Mouse (Mus musculus): Measurements from ENCODE around the gene Faim2. TPM values are rescaled to one million over a fixed set of nuclear protein-coding genes. Genes with fewer than 3 reads are reported as not detected.

Faim2 gene
- polyA plus RNA-seq, 1 experiment = not detected

GRCm38 (mm10) chr15:99498781-99499180 is 29.2 kb downstream of the Faim2 start:
- peaks cover 19% of the 10 kb centered on the region for H3K4me1 ChIP-seq
- H3K9me3 ChIP-seq = peaks cover 6% of the 10 kb centered on the region; the same call in 1 of the 2 replicates
- H3K4me3 ChIP-seq (replicated peaks) = no peak overlapping the region
- H3K36me3 ChIP-seq (replicated peaks; ENCODE audit: low read length) = no peaks in the 10 kb centered on the region
- no peak for TF ChIP-seq FLI1 (IDR thresholded peaks at IDR 0.05; ENCODE audit: low read length)
- TF ChIP-seq GATA1 (IDR thresholded peaks at IDR 0.05; ENCODE audit: borderline replicate concordance, low read length) = no peak
- H3K27me3 ChIP-seq (replicated peaks) = peaks cover 80% of the 10 kb centered on the region

- H3K36me3 ChIP-seq (replicated peaks; ENCODE audit: low read length) = no peaks in the 10 kb centered on the region
- TF ChIP-seq FLI1 (IDR thresholded peaks at IDR 0.05; ENCODE audit: low read length) (no peak), GATA1 (IDR thresholded peaks at IDR 0.05; ENCODE audit: borderline replicate concordance, low read length) (no peak)
- H3K27me3 ChIP-seq (replicated peaks) = peaks cover 80% of the 10 kb centered on the region
- H3K4me1 ChIP-seq = peaks cover 19% of the 10 kb centered on the region
- H3K4me3 ChIP-seq (replicated peaks) = no peak overlapping the region
- H3K9me3 ChIP-seq = peaks cover 6% of the 10 kb centered on the region; the same call in 1 of the 2 replicates
Measured at GRCm38 (mm10) chr15:99498356-99498755, 29.6 kb downstream of the Faim2 start.

GRCm38 (mm10) chr15:99497527-99498242 is 30.3 kb downstream of the Faim2 start:
- peaks cover 19% of the 10 kb centered on the region for H3K4me1 ChIP-seq
- H3K27me3 ChIP-seq (replicated peaks) = peaks cover 80% of the 10 kb centered on the region
- no peak overlapping the region for H3K4me3 ChIP-seq (replicated peaks)
- TF ChIP-seq FLI1 (IDR thresholded peaks at IDR 0.05; ENCODE audit: low read length) (no peak), GATA1 (IDR thresholded peaks at IDR 0.05; ENCODE audit: borderline replicate concordance, low read length) (no peak)
- H3K9me3 ChIP-seq = peaks cover 6% of the 10 kb centered on the region; the same call in 1 of the 2 replicates
- no peaks in the 10 kb centered on the region for H3K36me3 ChIP-seq (replicated peaks; ENCODE audit: low read length)

- no peak for TF ChIP-seq GATA1 (IDR thresholded peaks at IDR 0.05; ENCODE audit: borderline replicate concordance, low read length)
- peaks cover 6% of the 10 kb centered on the region; the same call in 1 of the 2 replicates for H3K9me3 ChIP-seq
- H3K36me3 ChIP-seq (replicated peaks; ENCODE audit: low read length) = no peaks in the 10 kb centered on the region
- peaks cover 79% of the 10 kb centered on the region for H3K27me3 ChIP-seq (replicated peaks)
- peaks cover 23% of the 10 kb centered on the region for H3K4me1 ChIP-seq
- no peak overlapping the region for H3K4me3 ChIP-seq (replicated peaks)
Measured at GRCm38 (mm10) chr15:99497061-99497460, 30.9 kb downstream of the Faim2 start.

GRCm38 (mm10) chr15:99484745-99485144 is 43.2 kb downstream of the Faim2 start:
- TF ChIP-seq GATA1 (IDR thresholded peaks at IDR 0.05; ENCODE audit: borderline replicate concordance, low read length) = no peak
- no peak for TF ChIP-seq FLI1 (IDR thresholded peaks at IDR 0.05; ENCODE audit: low read length)
- H3K36me3 ChIP-seq (replicated peaks; ENCODE audit: low read length) = no peaks in the 10 kb centered on the region
- peaks cover 28% of the 10 kb centered on the region for H3K27me3 ChIP-seq (replicated peaks)
- H3K9me3 ChIP-seq = no peaks in the 10 kb centered on the region
- H3K4me1 ChIP-seq = no peaks in the 10 kb centered on the region
- H3K4me3 ChIP-seq (replicated peaks) = no peak overlapping the region

- Histone ChIP-seq H3K27me3 (replicated peaks) (peaks cover 12% of the 10 kb centered on the region), H3K36me3 (replicated peaks; ENCODE audit: low read length) (no peaks in the 10 kb centered on the region), H3K4me1 (peaks cover 32% of the 10 kb centered on the region), H3K4me3 (replicated peaks) (no peak overlapping the region), H3K9me3 (no peaks in the 10 kb centered on the region)
- TF ChIP-seq FLI1 (IDR thresholded peaks at IDR 0.05; ENCODE audit: low read length) (no peak), GATA1 (IDR thresholded peaks at IDR 0.05; ENCODE audit: borderline replicate concordance, low read length) (no peak)
Measured at GRCm38 (mm10) chr15:99475814-99476213, 52.2 kb downstream of the Faim2 start.

GRCm38 (mm10) chr15:99474576-99474926 is 53.4 kb downstream of the Faim2 start, which contains the start of gene Bcdin3d:
Gene Bcdin3d (minus strand): TSS chr15:99474730.
- Histone ChIP-seq H3K9me3 (no peaks in the 10 kb centered on the region), H3K4me1 (peaks cover 43% of the 10 kb centered on the region), H3K27me3 (replicated peaks) (peaks cover 10% of the 10 kb centered on the region), H3K36me3 (replicated peaks; ENCODE audit: low read length) (peaks cover 8% of the 10 kb centered on the region), H3K4me3 (replicated peaks) (peak within 1 kb of the TSS; percentile 94)
- TF ChIP-seq GATA1 (IDR thresholded peaks at IDR 0.05; ENCODE audit: borderline replicate concordance, low read length) (no peak), FLI1 (IDR thresholded peaks at IDR 0.05; ENCODE audit: low read length) (peak; percentile 28; the same call in 1 of the 2 replicates)

- TF ChIP-seq FLI1 (IDR thresholded peaks at IDR 0.05; ENCODE audit: low read length) (no peak), GATA1 (IDR thresholded peaks at IDR 0.05; ENCODE audit: borderline replicate concordance, low read length) (no peak)
- peaks cover 8% of the 10 kb centered on the region for H3K36me3 ChIP-seq (replicated peaks; ENCODE audit: low read length)
- peaks cover 43% of the 10 kb centered on the region for H3K4me1 ChIP-seq
- peaks cover 7% of the 10 kb centered on the region for H3K27me3 ChIP-seq (replicated peaks)
- H3K9me3 ChIP-seq = no peaks in the 10 kb centered on the region
- peak overlapping the region; percentile 94 for H3K4me3 ChIP-seq (replicated peaks)
Measured at GRCm38 (mm10) chr15:99473801-99474575, 54.0 kb downstream of the Faim2 start.

- no peaks in the 10 kb centered on the region for H3K9me3 ChIP-seq
- no peak overlapping the region for H3K4me3 ChIP-seq (replicated peaks)
- TF ChIP-seq FLI1 (IDR thresholded peaks at IDR 0.05; ENCODE audit: low read length) (no peak), GATA1 (IDR thresholded peaks at IDR 0.05; ENCODE audit: borderline replicate concordance, low read length) (no peak)
- H3K27me3 ChIP-seq (replicated peaks) = peaks cover 5% of the 10 kb centered on the region
- H3K4me1 ChIP-seq = peaks cover 43% of the 10 kb centered on the region
- H3K36me3 ChIP-seq (replicated peaks; ENCODE audit: low read length) = peaks cover 8% of the 10 kb centered on the region
Measured at GRCm38 (mm10) chr15:99472972-99473371, 55.0 kb downstream of the Faim2 start.

GRCm38 (mm10) chr15:99471677-99472063 is 56.3 kb downstream of the Faim2 start:
- H3K36me3 ChIP-seq (replicated peaks; ENCODE audit: low read length) = peaks cover 8% of the 10 kb centered on the region
- no peaks in the 10 kb centered on the region for H3K9me3 ChIP-seq
- H3K4me1 ChIP-seq = peaks cover 44% of the 10 kb centered on the region
- H3K4me3 ChIP-seq (replicated peaks) = no peak overlapping the region
- TF ChIP-seq GATA1 (IDR thresholded peaks at IDR 0.05; ENCODE audit: borderline replicate concordance, low read length) (no peak), FLI1 (IDR thresholded peaks at IDR 0.05; ENCODE audit: low read length) (no peak)
- no peaks in the 10 kb centered on the region for H3K27me3 ChIP-seq (replicated peaks)
